Mouse (Mus musculus): ENCODE results near the gene Arhgap10. TPM values are rescaled to one million over a fixed set of nuclear protein-coding genes. Genes with fewer than 3 reads are reported as not detected.

Gene Arhgap10
- polyA plus RNA-seq, 1 experiment from 2014 or later, result 11.4 TPM

Other genes starting within 250 kb of the Arhgap10 start
- gene Prmt9, start 31.4 kb upstream of the Arhgap10 start, polyA plus RNA-seq (2016; fragmentation: Nextera tagmentation; extraction: Ambion mirVana), result 19.6 and 20.8 TPM in 2 replicates
- 55.1 and 56.2 TPM in 2 replicates for gene Tmem184c, start 92.7 kb upstream of the Arhgap10 start, polyA plus RNA-seq (2016; fragmentation: Nextera tagmentation; extraction: Ambion mirVana)
- gene Ednra, start 206.5 kb upstream of the Arhgap10 start, polyA plus RNA-seq (2016; fragmentation: Nextera tagmentation; extraction: Ambion mirVana), result 9.5 and 11.9 TPM in 2 replicates

All from forebrain, embryonic 12.5 days (tissue).